Mouse (Mus musculus): ENCODE data around the gene Atf7ip. TPM values are rescaled to one million over a fixed set of nuclear protein-coding genes. Genes with fewer than 3 reads are reported as not detected.

Atf7ip gene
- polyA plus RNA-seq, 1 experiment from 2014 or later, result 59.3 TPM

DNA sequence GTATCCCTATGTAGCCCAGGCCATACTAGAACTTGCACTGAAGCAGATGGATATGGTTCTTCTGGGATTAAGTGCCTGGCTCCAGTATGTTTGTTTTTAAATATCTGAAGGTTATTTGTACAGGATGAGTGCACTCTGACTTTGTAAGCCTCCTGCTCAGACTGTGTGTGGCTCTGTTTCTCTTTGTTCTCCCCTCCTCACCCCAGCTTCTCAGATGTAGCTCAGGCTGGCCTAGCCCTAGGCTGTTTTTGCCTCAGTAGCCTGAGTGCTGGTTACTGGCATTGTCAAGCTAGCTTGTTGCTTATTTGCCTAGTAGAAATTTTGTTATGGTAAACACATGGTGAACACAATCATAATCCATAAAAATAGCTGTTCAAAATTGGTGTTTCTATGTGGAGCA, 15.7 kb downstream of the Atf7ip start:
- Histone ChIP-seq H3K9me3 (ENCODE audit: control insufficient read depth, low read depth, low read length) (peaks cover 7% of the 10 kb centered on the region; the same call in 1 of the 2 replicates), H3K27ac (ENCODE audit: low read length) (no peak overlapping the region), H3K27me3 (ENCODE audit: control insufficient read depth, insufficient read depth, low read length) (no peaks in the 10 kb centered on the region), H3K4me1 (ENCODE audit: control insufficient read depth, insufficient read depth, low read length) (0 out of 2 replicates have a peak, but pooled peaks cover 3% of the 10 kb centered on the region), H3K9ac (replicated peaks; ENCODE audit: low read depth, low read length) (no peak overlapping the region), H3K4me2 (replicated peaks; ENCODE audit: low read depth, low read length) (no peak overlapping the region), H3K4me3 (ENCODE audit: low read depth, low read length) (no peak overlapping the region), H3K36me3 (ENCODE audit: control insufficient read depth, insufficient read depth, low read length) (peaks cover 4% of the 10 kb centered on the region)
- no peak for ATAC-seq (ENCODE audit: insufficient number of reproducible peaks, insufficient read depth, low FRiP score, low read depth)

DNA sequence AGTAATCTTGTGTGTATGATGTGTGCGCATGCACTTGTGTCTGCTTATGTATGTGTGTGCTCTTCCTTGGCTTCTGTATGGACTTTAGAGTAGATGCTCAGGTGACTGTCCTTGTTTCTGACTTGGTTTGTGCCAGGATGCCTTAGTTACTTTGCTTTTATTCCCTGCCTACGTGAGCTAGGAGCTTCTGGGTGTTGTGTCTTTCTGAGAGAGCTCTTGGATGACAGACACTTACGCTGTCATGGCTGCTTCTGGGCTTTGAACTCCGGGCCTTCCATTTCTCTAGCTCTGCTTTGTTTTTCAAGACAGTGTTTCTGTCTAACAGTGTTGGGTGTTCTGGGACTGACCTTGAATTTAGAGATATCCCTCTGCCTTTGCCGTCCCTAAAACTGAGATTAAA, 16.7 kb downstream of the Atf7ip start:
- 86% methylated on average over 5 of the region's 5 CpGs for WGBS
- H3K9me3 ChIP-seq (ENCODE audit: control insufficient read depth, low read depth, low read length), result peaks cover 7% of the 10 kb centered on the region; the same call in 1 of the 2 replicates
- no peak overlapping the region for H3K27ac ChIP-seq (ENCODE audit: low read length)
- H3K4me2 ChIP-seq (replicated peaks; ENCODE audit: low read depth, low read length), result no peak overlapping the region
- no peak overlapping the region for H3K4me3 ChIP-seq (ENCODE audit: low read depth, low read length)
- H3K9ac ChIP-seq (replicated peaks; ENCODE audit: low read depth, low read length), result no peak overlapping the region
- H3K4me1 ChIP-seq (ENCODE audit: control insufficient read depth, insufficient read depth, low read length), result 0 out of 2 replicates have a peak, but pooled peaks cover 3% of the 10 kb centered on the region
- H3K36me3 ChIP-seq (ENCODE audit: control insufficient read depth, insufficient read depth, low read length), result peaks cover 4% of the 10 kb centered on the region
- ATAC-seq (ENCODE audit: insufficient number of reproducible peaks, insufficient read depth, low FRiP score, low read depth), result no peak
- no peaks in the 10 kb centered on the region for H3K27me3 ChIP-seq (ENCODE audit: control insufficient read depth, insufficient read depth, low read length)

DNA sequence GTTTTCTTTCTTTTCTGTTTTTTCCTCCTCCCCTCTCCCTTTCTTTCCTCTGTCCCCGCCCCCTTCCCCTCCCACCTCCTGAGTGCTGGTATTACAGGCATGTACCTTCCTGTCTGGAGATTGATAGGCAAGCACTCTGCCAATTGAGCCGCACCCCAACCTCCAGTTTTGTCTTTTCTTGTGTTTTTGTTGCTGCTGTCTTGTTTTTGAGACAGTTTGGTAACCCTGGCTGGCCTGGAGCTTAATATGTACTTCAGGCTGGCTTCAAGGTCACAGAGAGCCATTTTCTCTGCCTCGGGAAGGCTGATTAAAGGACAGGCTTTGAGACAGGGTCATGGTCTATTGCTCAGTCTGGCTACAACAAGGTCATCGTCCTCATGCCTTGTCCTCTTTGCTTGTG, 18.8 kb downstream of the Atf7ip start:
- peak; percentile 18; the same call in 1 of the 2 replicates for ATAC-seq (ENCODE audit: insufficient number of reproducible peaks, insufficient read depth, low FRiP score, low read depth)
- Histone ChIP-seq H3K27me3 (ENCODE audit: control insufficient read depth, insufficient read depth, low read length) (no peaks in the 10 kb centered on the region), H3K9ac (replicated peaks; ENCODE audit: low read depth, low read length) (no peak overlapping the region), H3K9me3 (ENCODE audit: control insufficient read depth, low read depth, low read length) (peaks cover 7% of the 10 kb centered on the region; the same call in 1 of the 2 replicates), H3K36me3 (ENCODE audit: control insufficient read depth, insufficient read depth, low read length) (peaks cover 4% of the 10 kb centered on the region), H3K4me2 (replicated peaks; ENCODE audit: low read depth, low read length) (no peak overlapping the region), H3K4me1 (ENCODE audit: control insufficient read depth, insufficient read depth, low read length) (0 out of 2 replicates have a peak, but pooled peaks cover 3% of the 10 kb centered on the region), H3K27ac (ENCODE audit: low read length) (no peak overlapping the region), H3K4me3 (ENCODE audit: low read depth, low read length) (no peak overlapping the region)
- whole genome bisulfite sequencing, result 82% methylated on average over 4 of the region's 4 CpGs

DNA sequence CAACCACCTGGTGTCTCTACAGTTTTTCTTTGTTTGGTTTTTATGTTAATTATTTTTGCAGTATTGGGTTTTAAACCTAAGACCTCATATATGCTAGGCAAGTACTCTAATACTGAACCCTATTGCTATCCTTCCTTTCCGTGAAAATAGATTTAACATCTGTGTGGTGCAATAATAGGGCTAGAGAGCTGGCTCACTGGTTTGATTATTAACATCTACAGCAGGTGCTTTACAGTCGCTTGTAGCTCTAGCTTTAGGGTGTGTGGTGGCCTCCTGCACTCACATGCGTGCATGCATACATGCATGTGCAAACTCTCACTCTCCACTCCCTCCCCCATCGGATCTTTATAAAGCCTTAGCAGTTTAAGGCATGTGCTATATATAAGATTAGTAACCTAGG, 19.6 kb downstream of the Atf7ip start:
- peaks cover 4% of the 10 kb centered on the region for H3K36me3 ChIP-seq (ENCODE audit: control insufficient read depth, insufficient read depth, low read length)
- 95% methylated on average over 4 of the region's 4 CpGs for WGBS
- ATAC-seq (ENCODE audit: insufficient number of reproducible peaks, insufficient read depth, low FRiP score, low read depth), result no peak

DNA sequence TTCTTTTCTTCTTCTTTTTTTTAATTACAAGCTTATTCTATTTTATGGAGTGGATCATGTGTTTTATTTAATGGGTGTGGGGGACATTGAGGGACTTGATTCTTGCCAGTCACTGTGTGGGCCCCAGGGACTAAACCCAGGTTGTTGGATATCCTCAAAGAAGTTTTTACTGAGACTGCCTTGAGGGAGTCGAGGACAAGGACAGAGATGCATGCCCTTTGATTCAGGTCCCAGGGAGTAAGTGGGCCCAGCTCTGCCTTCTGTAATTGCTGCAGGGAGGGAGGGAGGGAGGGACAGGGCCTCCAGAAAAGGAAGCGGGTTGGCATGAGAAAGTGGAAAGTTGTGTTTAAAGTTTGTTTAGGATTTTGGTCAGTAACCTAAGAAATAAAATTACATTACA, 23.2 kb downstream of the Atf7ip start:
- H3K9me3 ChIP-seq (ENCODE audit: control insufficient read depth, low read depth, low read length), result peaks cover 7% of the 10 kb centered on the region; the same call in 1 of the 2 replicates
- no peak overlapping the region for H3K9ac ChIP-seq (replicated peaks; ENCODE audit: low read depth, low read length)
- H3K4me1 ChIP-seq (ENCODE audit: control insufficient read depth, insufficient read depth, low read length), result peaks cover 12% of the 10 kb centered on the region
- H3K4me3 ChIP-seq (ENCODE audit: low read depth, low read length), result no peak overlapping the region
- H3K27me3 ChIP-seq (ENCODE audit: control insufficient read depth, insufficient read depth, low read length), result no peaks in the 10 kb centered on the region
- ATAC-seq (ENCODE audit: insufficient number of reproducible peaks, insufficient read depth, low FRiP score, low read depth), result no peak
- no peak overlapping the region for H3K27ac ChIP-seq (ENCODE audit: low read length)
- WGBS, result 45% methylated on average over 2 of the region's 2 CpGs
- H3K36me3 ChIP-seq (ENCODE audit: control insufficient read depth, insufficient read depth, low read length), result no peaks in the 10 kb centered on the region; the same call in 1 of the 2 replicates
- H3K4me2 ChIP-seq (replicated peaks; ENCODE audit: low read depth, low read length), result no peak overlapping the region

More for the DNA sequence above, 19.6 kb downstream of the Atf7ip start:
- H3K27ac ChIP-seq (ENCODE audit: low read length), result no peak overlapping the region
- H3K9me3 ChIP-seq (ENCODE audit: control insufficient read depth, low read depth, low read length), result peaks cover 7% of the 10 kb centered on the region; the same call in 1 of the 2 replicates
- no peak overlapping the region for H3K4me2 ChIP-seq (replicated peaks; ENCODE audit: low read depth, low read length)
- H3K4me1 ChIP-seq (ENCODE audit: control insufficient read depth, insufficient read depth, low read length), result 0 out of 2 replicates have a peak, but pooled peaks cover 3% of the 10 kb centered on the region
- H3K27me3 ChIP-seq (ENCODE audit: control insufficient read depth, insufficient read depth, low read length), result no peaks in the 10 kb centered on the region
- no peak overlapping the region for H3K9ac ChIP-seq (replicated peaks; ENCODE audit: low read depth, low read length)
- H3K4me3 ChIP-seq (ENCODE audit: low read depth, low read length), result no peak overlapping the region

DNA sequence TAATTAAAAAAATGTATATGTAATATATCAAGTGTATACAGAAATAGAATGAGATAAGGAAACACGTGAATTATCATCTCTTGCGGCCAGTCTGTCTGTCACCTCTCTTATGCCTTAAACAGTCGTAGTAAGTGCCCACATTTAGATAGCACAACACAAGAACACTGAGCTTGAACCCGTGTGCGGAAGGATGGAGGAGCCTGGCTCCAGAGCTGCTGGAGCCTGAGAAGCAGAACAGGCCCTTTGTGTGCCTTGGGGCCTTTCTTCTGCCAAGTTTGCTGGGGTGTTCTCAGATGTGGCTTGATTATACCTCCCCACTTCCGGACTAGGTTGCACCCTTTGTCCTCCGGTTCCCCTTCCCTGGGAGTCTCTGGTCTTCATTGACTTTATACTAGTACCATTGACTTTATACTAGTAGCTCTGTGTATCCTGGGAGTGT, 25.8 kb downstream of the Atf7ip start:
- H3K9ac ChIP-seq (replicated peaks; ENCODE audit: low read depth, low read length), result no peak overlapping the region
- peak overlapping the region; percentile 11; the same call in 1 of the 2 replicates for H3K4me2 ChIP-seq (replicated peaks; ENCODE audit: low read depth, low read length)
- WGBS, result 64% methylated on average over 7 of the region's 7 CpGs
- H3K27ac ChIP-seq (ENCODE audit: low read length), result peak overlapping the region; percentile 80
- no peaks in the 10 kb centered on the region for H3K27me3 ChIP-seq (ENCODE audit: control insufficient read depth, insufficient read depth, low read length)
- H3K4me3 ChIP-seq (ENCODE audit: low read depth, low read length), result no peak overlapping the region
- peaks cover 3% of the 10 kb centered on the region; the same call in 1 of the 2 replicates for H3K36me3 ChIP-seq (ENCODE audit: control insufficient read depth, insufficient read depth, low read length)
- ATAC-seq (ENCODE audit: insufficient number of reproducible peaks, insufficient read depth, low FRiP score, low read depth), result no peak
- H3K9me3 ChIP-seq (ENCODE audit: control insufficient read depth, low read depth, low read length), result no peaks in the 10 kb centered on the region
- peaks cover 12% of the 10 kb centered on the region for H3K4me1 ChIP-seq (ENCODE audit: control insufficient read depth, insufficient read depth, low read length)

DNA sequence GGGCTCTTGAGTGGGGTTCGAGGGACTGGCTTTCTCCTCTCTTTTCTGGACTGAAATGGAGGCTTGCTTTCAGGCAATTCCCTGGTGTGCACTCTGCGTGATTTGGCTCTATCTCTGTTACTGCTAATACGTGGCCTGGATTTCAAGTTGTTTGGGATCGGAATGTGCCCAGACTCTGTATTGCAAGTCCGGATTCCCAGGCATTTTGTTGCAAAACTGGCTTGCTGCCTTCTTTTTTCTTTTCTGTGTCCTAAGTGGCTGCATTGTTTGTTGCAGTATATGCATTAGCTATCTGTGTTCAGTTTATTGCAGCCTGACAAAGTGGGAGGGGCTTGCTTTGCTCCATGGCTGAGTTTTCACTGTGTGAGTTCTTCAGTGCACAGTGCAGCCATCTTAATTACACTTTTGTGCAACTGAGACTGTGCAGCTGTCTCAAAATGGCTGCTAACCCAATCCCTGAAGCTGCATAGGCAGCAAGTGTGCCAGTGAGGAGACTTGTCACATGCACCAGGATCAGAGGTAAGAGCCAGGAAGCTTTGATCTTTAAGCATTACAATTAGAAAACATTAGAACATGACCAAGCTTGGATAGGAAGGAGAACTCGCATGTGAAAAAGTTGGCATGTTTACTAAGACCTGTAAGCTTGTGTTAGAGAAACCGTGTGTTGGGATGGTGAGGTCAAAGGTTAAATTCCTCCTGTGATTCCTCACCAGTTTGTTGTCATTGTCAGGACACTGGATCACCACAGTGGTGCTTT, 26.7 kb downstream of the Atf7ip start:
- H3K36me3 ChIP-seq (ENCODE audit: control insufficient read depth, insufficient read depth, low read length), result peaks cover 7% of the 10 kb centered on the region; the same call in 1 of the 2 replicates
- 16% methylated on average over 7 of the region's 7 CpGs for WGBS
- peak overlapping the region; percentile 23 for H3K4me2 ChIP-seq (replicated peaks; ENCODE audit: low read depth, low read length)
- H3K4me1 ChIP-seq (ENCODE audit: control insufficient read depth, insufficient read depth, low read length), result peaks cover 12% of the 10 kb centered on the region
- H3K9ac ChIP-seq (replicated peaks; ENCODE audit: low read depth, low read length), result no peak overlapping the region
- H3K9me3 ChIP-seq (ENCODE audit: control insufficient read depth, low read depth, low read length), result no peaks in the 10 kb centered on the region
- ATAC-seq (ENCODE audit: insufficient number of reproducible peaks, insufficient read depth, low FRiP score, low read depth), result peak; percentile 86
- H3K27ac ChIP-seq (ENCODE audit: low read length), result peak overlapping the region; percentile 78
- peak overlapping the region; percentile 10; the same call in 1 of the 2 replicates for H3K4me3 ChIP-seq (ENCODE audit: low read depth, low read length)
- H3K27me3 ChIP-seq (ENCODE audit: control insufficient read depth, insufficient read depth, low read length), result no peaks in the 10 kb centered on the region

DNA sequence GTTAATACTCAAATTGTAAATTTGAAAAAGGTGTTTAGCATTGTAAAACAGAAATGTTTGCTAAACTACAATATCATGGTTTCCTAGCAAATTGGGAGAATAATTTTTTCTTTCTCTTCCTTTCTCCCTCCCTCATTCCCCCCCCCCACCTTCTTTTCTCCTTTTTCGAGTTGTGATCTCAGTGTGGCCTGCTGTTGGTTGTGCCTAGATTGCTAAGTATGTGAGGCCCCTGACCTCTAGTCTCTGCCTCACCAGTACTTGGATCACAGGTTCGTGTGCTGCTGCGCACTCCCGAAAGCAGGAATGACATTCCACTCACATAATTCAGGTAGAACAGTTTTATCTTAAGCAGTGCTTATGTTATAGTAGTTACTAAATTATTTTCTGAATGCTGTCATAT, 27.8 kb downstream of the Atf7ip start:
- WGBS, result 52% methylated on average over 4 of the region's 4 CpGs
- Histone ChIP-seq H3K9me3 (ENCODE audit: control insufficient read depth, low read depth, low read length) (no peaks in the 10 kb centered on the region), H3K36me3 (ENCODE audit: control insufficient read depth, insufficient read depth, low read length) (peaks cover 11% of the 10 kb centered on the region; the same call in 1 of the 2 replicates), H3K27ac (ENCODE audit: low read length) (no peak overlapping the region), H3K4me3 (ENCODE audit: low read depth, low read length) (no peak overlapping the region), H3K9ac (replicated peaks; ENCODE audit: low read depth, low read length) (no peak overlapping the region), H3K27me3 (ENCODE audit: control insufficient read depth, insufficient read depth, low read length) (no peaks in the 10 kb centered on the region), H3K4me2 (replicated peaks; ENCODE audit: low read depth, low read length) (no peak overlapping the region), H3K4me1 (ENCODE audit: control insufficient read depth, insufficient read depth, low read length) (peaks cover 12% of the 10 kb centered on the region)
- no peak for ATAC-seq (ENCODE audit: insufficient number of reproducible peaks, insufficient read depth, low FRiP score, low read depth)

All from stomach, embryonic 14.5 days (tissue).